Mouse (Mus musculus): ENCODE data around the gene Eif3l. TPM values are rescaled to one million over a fixed set of nuclear protein-coding genes. Genes with fewer than 3 reads are reported as not detected.

Eif3l gene
- total and polyA plus RNA-seq, 3 experiments = 301 to 442 (median 394) TPM

DNA sequence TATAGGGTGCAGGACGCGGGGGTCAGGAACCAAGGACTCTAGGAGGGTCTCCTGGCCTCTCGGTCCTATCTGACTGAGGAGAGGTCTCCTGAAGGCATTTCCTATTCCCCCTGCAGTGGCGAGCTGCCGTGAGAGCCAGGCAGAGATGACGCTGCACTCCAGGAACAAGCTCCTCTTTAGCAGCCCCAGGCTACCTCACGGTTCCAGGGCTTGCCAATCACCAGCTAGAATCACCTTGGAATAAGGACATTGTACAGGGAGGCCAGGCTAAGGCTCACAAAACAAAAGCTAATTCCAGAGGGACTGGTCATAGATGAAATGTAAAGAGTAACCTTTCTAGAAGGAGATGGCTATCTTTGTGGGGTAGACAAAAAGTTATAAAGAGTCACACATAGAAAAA lies 18.4 kb upstream of the Eif3l start:
- H3K27ac ChIP-seq (ENCODE audit: control insufficient read depth, low read depth, low read length) = no peak overlapping the region
- peaks cover 3 to 8% of the 10 kb centered on the region in 2 experiments; a peak in 3 of 4 replicates for H3K36me3 ChIP-seq (ENCODE audit: control insufficient read depth in 1 of 2, insufficient read depth in 2 of 2, low read length in 2 of 2)
- H3K27me3 ChIP-seq (ENCODE audit: control insufficient read depth in 1 of 2, insufficient read depth in 2 of 2, low read length in 2 of 2) = no peaks in the 10 kb centered on the region
- H3K4me3 ChIP-seq (ENCODE audit: control insufficient read depth in 1 of 2, insufficient read depth in 1 of 2, low read depth in 2 of 2, low read length in 2 of 2) = no peak overlapping the region
- no peak for DNase-seq (ENCODE audit: low read depth, low spot score)
- H3K4me1 ChIP-seq (ENCODE audit: control insufficient read depth in 1 of 2, insufficient read depth in 2 of 2, low read length in 2 of 2) = peaks cover 0 to 3% of the 10 kb centered on the region in 2 experiments; a peak in 1 of 4 replicates
- no peak overlapping the region for H3K9ac ChIP-seq (ENCODE audit: control insufficient read depth, low read depth, low read length, poor library complexity, severe bottlenecking)
- no peaks in the 10 kb centered on the region for H3K9me3 ChIP-seq (replicated peaks; ENCODE audit: insufficient read depth, low read length)
- TF ChIP-seq POLR2A (IDR thresholded peaks at IDR 0.05; ENCODE audit: control insufficient read depth in 1 of 2, insufficient read depth in 1 of 2, low read depth in 1 of 2, low read length in 2 of 2, poor library complexity in 1 of 2) (no peak), ZMIZ1 (IDR thresholded peaks at IDR 0.05; ENCODE audit: low read depth, low read length) (no peak)
- H3K79me2 ChIP-seq (ENCODE audit: control insufficient read depth, insufficient read depth, low read length, poor library complexity) = 0 out of 2 replicates have a peak, but pooled peaks cover 3% of the 10 kb centered on the region

DNA sequence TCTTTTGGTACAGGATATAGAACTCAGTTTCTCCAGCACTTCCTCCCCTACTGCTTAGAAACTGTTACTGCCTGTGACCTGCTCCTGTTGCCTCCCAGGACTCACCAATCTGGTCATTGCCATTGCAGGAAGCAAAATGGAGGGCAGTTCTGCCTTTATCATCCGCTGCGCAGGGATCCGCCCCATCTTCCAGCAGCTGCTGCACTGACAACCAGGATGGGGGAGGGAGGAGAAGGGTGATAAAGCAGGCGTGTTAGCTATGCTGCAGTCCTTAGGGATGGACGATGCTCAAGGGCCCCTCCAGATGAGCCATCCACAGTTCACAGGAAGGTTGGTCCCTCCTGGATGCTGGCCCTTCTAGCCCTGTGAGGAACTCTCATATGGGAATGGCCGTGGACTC lies 17.1 kb upstream of the Eif3l start:
- Histone ChIP-seq H3K9ac (ENCODE audit: control insufficient read depth, low read depth, low read length, poor library complexity, severe bottlenecking) (no peak overlapping the region), H3K27me3 (ENCODE audit: control insufficient read depth in 1 of 2, insufficient read depth in 2 of 2, low read length in 2 of 2) (no peaks in the 10 kb centered on the region), H3K79me2 (ENCODE audit: control insufficient read depth, insufficient read depth, low read length, poor library complexity) (peaks cover 12% of the 10 kb centered on the region), H3K36me3 (ENCODE audit: control insufficient read depth in 1 of 2, insufficient read depth in 2 of 2, low read length in 2 of 2) (peaks cover 3 to 11% of the 10 kb centered on the region in 2 experiments; a peak in 3 of 4 replicates), H3K27ac (ENCODE audit: control insufficient read depth, low read depth, low read length) (no peak overlapping the region), H3K4me3 (ENCODE audit: control insufficient read depth in 1 of 2, insufficient read depth in 1 of 2, low read depth in 2 of 2, low read length in 2 of 2) (no peak overlapping the region), H3K9me3 (replicated peaks; ENCODE audit: insufficient read depth, low read length) (no peaks in the 10 kb centered on the region), H3K4me1 (ENCODE audit: control insufficient read depth in 1 of 2, insufficient read depth in 2 of 2, low read length in 2 of 2) (peaks cover 0 to 3% of the 10 kb centered on the region in 2 experiments; a peak in 1 of 4 replicates)
- no peak for TF ChIP-seq POLR2AphosphoS2 (IDR thresholded peaks at IDR 0.05; ENCODE audit: low read length)
- TF ChIP-seq GATA1 (IDR thresholded peaks at IDR 0.05; ENCODE audit: low read depth, low read length) = no peak
- no peak for TF ChIP-seq ZNF384 (IDR thresholded peaks at IDR 0.05; ENCODE audit: low read depth, low read length)
- no peak for TF ChIP-seq NRF1 (IDR thresholded peaks at IDR 0.05; ENCODE audit: insufficient read depth, low read depth, low read length, poor library complexity, severe bottlenecking)
- TF ChIP-seq TAL1 (IDR thresholded peaks at IDR 0.05; ENCODE audit: low read length) = no peak
- no peak for TF ChIP-seq MAFK (IDR thresholded peaks at IDR 0.05; ENCODE audit: borderline replicate concordance, low read depth, low read length)
- TF ChIP-seq USF1 (IDR thresholded peaks at IDR 0.05; ENCODE audit: low read depth, low read length) = no peak
- TF ChIP-seq ELF1 (IDR thresholded peaks at IDR 0.05; ENCODE audit: low read depth, low read length) = no peak
- no peak for TF ChIP-seq POLR2AphosphoS5 (IDR thresholded peaks at IDR 0.05; ENCODE audit: borderline replicate concordance, low read depth, low read length)
- TF ChIP-seq MAZ (IDR thresholded peaks at IDR 0.05; ENCODE audit: low read depth, low read length) = no peak
- TF ChIP-seq KAT2A (conservative IDR thresholded peaks at IDR 0.05; ENCODE audit: low read depth, low read length) = no peak
- no peak for TF ChIP-seq ZKSCAN1 (IDR thresholded peaks at IDR 0.05; ENCODE audit: low read depth, low read length)
- TF ChIP-seq ZC3H11A (IDR thresholded peaks at IDR 0.05; ENCODE audit: low read depth, low read length) = no peak
- TF ChIP-seq CHD2 (IDR thresholded peaks at IDR 0.05; ENCODE audit: low read length) = no peak
- TF ChIP-seq GABPA (IDR thresholded peaks at IDR 0.05; ENCODE audit: low read depth, low read length) = no peak
- TF ChIP-seq CTCF (IDR thresholded peaks at IDR 0.05 in 2 of 3, conservative IDR thresholded peaks at IDR 0.05 in 1 of 3; ENCODE audit: control insufficient read depth in 1 of 3, insufficient read depth in 1 of 3, low read depth in 2 of 3, low read length in 3 of 3, poor library complexity in 1 of 3, severe bottlenecking in 1 of 3) = no peak
- TF ChIP-seq MYB (IDR thresholded peaks at IDR 0.05; ENCODE audit: low read depth, low read length) = no peak
- TF ChIP-seq JUND (IDR thresholded peaks at IDR 0.05; ENCODE audit: low read depth, low read length) = no peak
- DNase-seq (ENCODE audit: low read depth, low spot score) = no peak
